Mouse (Mus musculus): ENCODE measurements around the gene Prl. TPM values are rescaled to one million over a fixed set of nuclear protein-coding genes. Genes with fewer than 3 reads are reported as not detected.
"Not testable (repeated sequence)": the region's sequence is repeated elsewhere in the genome, so short reads cannot be mapped to it uniquely, and the experiment has no call there.

The Prl gene
- polyA plus RNA-seq (2012), result not detected in 2 replicates

DNA sequence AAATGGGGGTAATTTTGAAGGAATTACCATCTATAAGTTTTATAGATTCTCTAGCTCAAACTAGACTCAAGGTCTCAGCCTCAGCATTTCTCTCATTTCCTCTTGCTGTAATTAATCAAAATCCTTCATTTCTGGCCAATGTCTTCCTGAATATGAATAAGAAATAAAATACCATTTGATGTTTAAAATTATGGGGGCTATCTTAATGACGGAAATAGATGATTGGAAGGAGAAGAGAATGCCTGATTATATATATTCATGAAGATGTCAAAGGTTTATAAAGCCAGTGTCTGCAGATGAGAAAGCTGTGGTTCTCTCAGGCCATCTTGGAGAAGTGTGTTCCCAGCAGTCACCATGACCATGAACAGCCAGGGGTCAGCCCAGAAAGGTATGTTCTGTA lies at the start of gene Prl:
Prl (plus strand) TSS at position 301 of the 400 bp plus-strand sequence.
- no peak for TF ChIP-seq GATA1 (IDR thresholded peaks at IDR 0.05; ENCODE audit: low read length)

DNA sequence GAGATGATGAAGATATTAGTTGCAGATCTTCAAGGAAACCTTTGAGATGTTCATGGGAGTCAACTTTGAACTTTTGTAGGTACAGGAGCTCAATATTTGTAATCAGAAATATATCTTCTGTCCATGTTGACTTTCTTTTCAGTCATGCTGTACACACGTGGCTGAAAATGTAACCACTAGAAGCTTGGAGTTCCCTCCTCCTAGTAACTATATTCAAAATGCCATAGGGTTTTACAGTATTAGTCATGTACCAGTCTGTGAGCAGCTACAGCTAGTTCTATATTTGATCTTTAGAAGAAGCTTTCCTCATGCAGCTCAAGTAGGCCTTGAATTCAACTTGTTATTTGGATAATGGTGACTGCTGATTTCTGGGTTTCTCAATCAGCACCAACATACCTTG lies 30.8 kb upstream of the Prl start:
- TF ChIP-seq GATA1 (IDR thresholded peaks at IDR 0.05; ENCODE audit: low read length), result no peak

DNA sequence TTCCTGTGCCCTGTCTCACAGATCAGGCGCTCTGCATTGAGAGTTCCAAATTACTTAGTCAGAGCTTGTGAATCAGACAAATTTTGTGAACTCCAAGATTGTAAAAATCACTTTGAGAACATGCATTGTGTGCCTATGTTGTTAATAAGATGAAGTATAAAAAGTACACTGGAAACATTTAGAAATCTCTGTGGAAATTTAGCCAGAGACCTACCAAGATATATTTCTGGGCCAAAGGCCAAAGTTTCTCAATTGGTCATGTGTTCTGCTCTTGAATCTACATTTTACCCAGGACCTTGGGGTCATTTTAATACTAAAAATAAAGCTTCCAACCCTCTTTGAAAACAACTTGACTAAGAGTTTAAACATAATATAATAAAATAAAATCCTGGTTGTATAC lies 30.0 kb upstream of the Prl start:
- no peak for TF ChIP-seq GATA1 (IDR thresholded peaks at IDR 0.05; ENCODE audit: low read length)

DNA sequence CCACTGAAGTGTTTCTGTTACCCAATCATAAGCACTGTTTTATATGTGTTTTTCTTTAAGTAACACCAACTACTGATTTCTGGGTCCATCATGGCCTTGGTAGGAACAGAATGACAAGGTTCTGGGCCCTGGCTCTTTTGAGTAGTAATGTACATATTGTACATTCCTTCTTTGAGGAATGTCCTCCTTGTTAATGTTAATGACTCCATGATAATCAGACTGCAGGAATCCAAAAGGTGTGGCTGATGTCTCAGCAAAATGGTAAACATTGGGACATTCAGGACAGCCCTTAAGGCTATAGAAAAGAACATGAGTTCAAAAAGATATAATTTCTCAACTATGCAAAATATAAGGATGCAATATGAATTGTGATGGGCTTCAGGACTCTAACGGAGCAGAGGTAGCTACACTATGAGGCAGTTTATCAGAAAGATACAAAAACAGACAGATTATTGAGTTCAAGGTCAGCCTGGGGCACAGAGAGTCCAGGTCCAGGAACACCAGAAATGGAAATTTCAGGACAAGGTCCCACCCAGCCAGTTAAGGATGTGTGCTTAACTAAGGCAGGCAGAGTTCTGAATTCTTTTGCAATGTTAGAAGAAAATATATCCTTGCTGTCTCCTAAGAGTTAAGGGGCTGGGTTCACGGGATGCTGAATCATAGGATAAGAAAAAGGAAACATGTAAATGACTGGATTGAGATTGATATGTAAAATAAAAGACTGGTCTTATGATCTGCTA lies 28.7 kb upstream of the Prl start:
- TF ChIP-seq GATA1 (IDR thresholded peaks at IDR 0.05; ENCODE audit: low read length), result no peak

DNA sequence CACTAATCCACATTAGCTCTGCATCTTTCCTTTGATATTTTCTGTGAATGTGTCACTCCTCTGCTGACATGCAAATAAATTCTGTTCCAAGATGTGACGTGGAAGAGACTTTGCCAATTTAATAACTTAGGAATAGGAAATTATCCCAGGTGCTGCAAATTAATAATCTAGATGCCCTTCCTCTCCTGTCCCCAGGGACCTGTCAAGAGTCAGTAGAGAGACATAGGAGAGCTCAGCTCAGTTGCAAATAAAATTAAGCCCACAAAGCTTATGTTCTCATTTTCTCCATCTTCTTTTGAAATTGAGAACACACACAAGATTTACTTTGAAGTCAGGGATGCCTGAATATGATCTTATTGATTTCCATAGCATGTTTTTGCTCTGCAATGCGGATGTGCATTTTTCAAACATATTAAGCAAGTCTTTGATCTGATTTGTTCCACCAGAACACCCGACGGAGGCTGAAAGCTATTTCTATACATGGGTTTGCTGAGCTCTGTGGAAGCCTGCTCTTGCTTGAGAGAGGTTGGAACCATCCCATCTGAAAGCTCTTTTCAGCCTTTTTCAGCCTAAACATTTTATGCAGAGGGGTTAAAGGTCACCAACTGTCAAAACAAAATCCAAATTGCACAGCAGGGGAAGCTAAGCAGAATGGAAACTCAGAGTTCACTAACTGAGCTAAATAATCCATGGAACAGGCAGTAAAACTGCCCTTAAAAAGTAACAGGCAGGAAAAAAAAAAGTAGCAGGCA lies 26.1 kb upstream of the Prl start:
- TF ChIP-seq GATA1 (IDR thresholded peaks at IDR 0.05; ENCODE audit: low read length), result no peak

GRCm38 (mm10) chr13:27031853-27032240 lies 25.5 kb upstream of the Prl start:
- no peak for TF ChIP-seq GATA1 (IDR thresholded peaks at IDR 0.05; ENCODE audit: low read length)

GRCm38 (mm10) chr13:27032998-27033397 lies 24.4 kb upstream of the Prl start:
- TF ChIP-seq GATA1 (IDR thresholded peaks at IDR 0.05; ENCODE audit: low read length), result no peak

DNA sequence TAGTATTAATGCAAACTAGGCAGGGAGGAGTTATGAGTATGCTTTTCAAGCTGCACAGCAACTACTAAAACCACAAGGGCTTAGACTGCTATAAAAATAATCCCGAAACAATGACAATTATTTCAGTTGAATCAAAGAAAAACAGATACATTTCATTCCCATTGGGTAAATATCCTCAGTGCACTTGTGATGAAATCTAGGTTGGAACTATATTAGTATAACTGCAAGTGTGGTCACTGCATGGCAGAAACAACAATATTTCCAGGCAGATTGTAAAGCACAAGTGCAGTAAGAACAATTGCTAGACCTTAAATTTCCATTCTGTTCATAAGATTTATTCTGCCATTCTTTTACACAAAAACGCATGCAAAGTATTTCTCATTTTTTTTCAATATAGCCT lies 15.2 kb upstream of the Prl start:
- no peak for TF ChIP-seq GATA1 (IDR thresholded peaks at IDR 0.05; ENCODE audit: low read length)

GRCm38 (mm10) chr13:27043326-27043725 lies 14.0 kb upstream of the Prl start:
- no peak for TF ChIP-seq GATA1 (IDR thresholded peaks at IDR 0.05; ENCODE audit: low read length)

GRCm38 (mm10) chr13:27059177-27059576 lies 1.8 kb downstream of the Prl start:
- TF ChIP-seq GATA1 (IDR thresholded peaks at IDR 0.05; ENCODE audit: low read length), result no peak

- TF ChIP-seq GATA1 (IDR thresholded peaks at IDR 0.05; ENCODE audit: low read length), result not testable (repeated sequence)
Observed at GRCm38 (mm10) chr13:27093890-27094289, 36.5 kb downstream of the Prl start, which contains the start of gene Prl3d1. Prl3d1 (plus strand) TSS chr13:27094190.

Other genes starting within 250 kb of the Prl start
- gene Prl3d1, start 36.6 kb downstream of the Prl start, polyA plus RNA-seq (2012), result not detected in 2 replicates
- not detected in 2 replicates for gene Prl3d2, start 64.1 kb downstream of the Prl start, polyA plus RNA-seq (2012)
- not detected in 2 replicates for gene Prl3d3, start 99.2 kb downstream of the Prl start, polyA plus RNA-seq (2012)
- gene Prl3c1, start 139.1 kb downstream of the Prl start, polyA plus RNA-seq (2012), result not detected in 2 replicates
- not detected in 2 replicates for gene Prl3b1, start 184.3 kb downstream of the Prl start, polyA plus RNA-seq (2012)
- not detected in 2 replicates for gene Prl3a1, start 201.9 kb downstream of the Prl start, polyA plus RNA-seq (2012)

Measured in G1E-ER4 (cell line).